Mouse (Mus musculus) G1E (cell line): ENCODE results near the gene Mfsd10.

Experiments used
- CTCF ChIP-seq: IDR thresholded peaks from 2 replicates; pipeline ENCODE4 v1.5.1; 2012; ENCODE audit warnings: low read depth, low read length, inconsistent platforms, mixed read lengths
- GATA1 ChIP-seq: IDR thresholded peaks from 2 replicates; pipeline ENCODE4 v1.6.1; 2012; ENCODE audit warnings: borderline replicate concordance, low read length, inconsistent platforms, mixed read lengths
- TAL1 ChIP-seq: conservative IDR thresholded peaks from 2 replicates; pipeline ENCODE4 v1.6.1; 2012; ENCODE audit warnings: low read depth, low read length, inconsistent platforms, mixed read lengths

GRCm38 (mm10) chr5:34659686-34660590 lies 22.9 kb upstream of the Mfsd10 start, which contains the start of the genes Nop14 and Grk4:
- TF ChIP-seq CTCF (peak; percentile 45; the same call in 1 of the 2 replicates), TAL1 (no peak), GATA1 (no peak)
